Mouse (Mus musculus): ENCODE data around the gene Rprd1b. TPM values are rescaled to one million over a fixed set of nuclear protein-coding genes. Genes with fewer than 3 reads are reported as not detected.

The Rprd1b gene
- polyA plus RNA-seq, 1 experiment from 2014 or later, result 40.7 TPM

GRCm38 (mm10) chr2:158156487-158156886 lies 128.2 kb downstream of the Rprd1b start:
- ATAC-seq, result no peak
- Histone ChIP-seq H3K36me3 (no peaks in the 10 kb centered on the region), H3K4me3 (replicated peaks) (no peak overlapping the region), H3K4me2 (replicated peaks) (no peak overlapping the region), H3K9ac (no peak overlapping the region), H3K27ac (no peak overlapping the region), H3K9me3 (no peaks in the 10 kb centered on the region), H3K27me3 (replicated peaks) (no peaks in the 10 kb centered on the region), H3K4me1 (replicated peaks) (peaks cover 33% of the 10 kb centered on the region)
- 78% methylated on average over 9 of the region's 9 CpGs for WGBS

GRCm38 (mm10) chr2:158157654-158158053 lies 129.4 kb downstream of the Rprd1b start:
- no peaks in the 10 kb centered on the region for H3K36me3 ChIP-seq
- no peaks in the 10 kb centered on the region for H3K9me3 ChIP-seq
- ATAC-seq, result no peak
- 70% methylated on average over 8 of the region's 8 CpGs for WGBS
- H3K9ac ChIP-seq, result no peak overlapping the region
- no peak overlapping the region for H3K27ac ChIP-seq
- no peaks in the 10 kb centered on the region for H3K27me3 ChIP-seq (replicated peaks)
- no peak overlapping the region for H3K4me2 ChIP-seq (replicated peaks)
- H3K4me3 ChIP-seq (replicated peaks), result no peak overlapping the region
- peaks cover 40% of the 10 kb centered on the region for H3K4me1 ChIP-seq (replicated peaks)

GRCm38 (mm10) chr2:158159376-158160235 lies 131.3 kb downstream of the Rprd1b start:
- Histone ChIP-seq H3K9me3 (no peaks in the 10 kb centered on the region), H3K4me2 (replicated peaks) (peak overlapping the region; percentile 50), H3K4me1 (replicated peaks) (peaks cover 27% of the 10 kb centered on the region), H3K27ac (peak overlapping the region; percentile 74; the same call in 1 of the 2 replicates), H3K27me3 (replicated peaks) (no peaks in the 10 kb centered on the region), H3K36me3 (no peaks in the 10 kb centered on the region), H3K4me3 (replicated peaks) (no peak overlapping the region), H3K9ac (no peak overlapping the region)
- 35% methylated on average over 7 of the region's 7 CpGs for WGBS
- ATAC-seq, result peak; percentile 69

GRCm38 (mm10) chr2:158161761-158162160 lies 133.5 kb downstream of the Rprd1b start:
- peak overlapping the region; percentile 54; the same call in 1 of the 2 replicates for H3K27ac ChIP-seq
- no peaks in the 10 kb centered on the region for H3K9me3 ChIP-seq
- H3K4me3 ChIP-seq (replicated peaks), result no peak overlapping the region
- H3K36me3 ChIP-seq, result no peaks in the 10 kb centered on the region
- 52% methylated on average over 6 of the region's 6 CpGs for WGBS
- no peak overlapping the region for H3K9ac ChIP-seq
- H3K4me1 ChIP-seq (replicated peaks), result peaks cover 23% of the 10 kb centered on the region
- ATAC-seq, result no peak
- no peaks in the 10 kb centered on the region for H3K27me3 ChIP-seq (replicated peaks)
- H3K4me2 ChIP-seq (replicated peaks), result no peak overlapping the region

GRCm38 (mm10) chr2:158163034-158163433 lies 134.7 kb downstream of the Rprd1b start:
- ATAC-seq, result no peak
- Histone ChIP-seq H3K36me3 (no peaks in the 10 kb centered on the region), H3K4me1 (replicated peaks) (peaks cover 29% of the 10 kb centered on the region), H3K9me3 (no peaks in the 10 kb centered on the region), H3K4me2 (replicated peaks) (no peak overlapping the region), H3K27ac (no peak overlapping the region), H3K4me3 (replicated peaks) (no peak overlapping the region), H3K9ac (no peak overlapping the region), H3K27me3 (replicated peaks) (no peaks in the 10 kb centered on the region)
- 61% methylated on average over 6 of the region's 6 CpGs for WGBS

- no peaks in the 10 kb centered on the region for H3K27me3 ChIP-seq (replicated peaks)
- H3K4me1 ChIP-seq (replicated peaks), result peaks cover 22% of the 10 kb centered on the region
- H3K27ac ChIP-seq, result no peak overlapping the region
- H3K4me3 ChIP-seq (replicated peaks), result no peak overlapping the region
- H3K36me3 ChIP-seq, result no peaks in the 10 kb centered on the region
- H3K9ac ChIP-seq, result no peak overlapping the region
- no peak overlapping the region for H3K4me2 ChIP-seq (replicated peaks)
- 84% methylated on average over 4 of the region's 4 CpGs for WGBS
- no peak for ATAC-seq
- H3K9me3 ChIP-seq, result no peaks in the 10 kb centered on the region
Observed at GRCm38 (mm10) chr2:158165776-158166175, 137.5 kb downstream of the Rprd1b start.

- no peak; the same call in 1 of the 2 replicates for ATAC-seq
- peaks cover 15% of the 10 kb centered on the region for H3K4me1 ChIP-seq (replicated peaks)
- H3K27me3 ChIP-seq (replicated peaks), result no peaks in the 10 kb centered on the region
- H3K27ac ChIP-seq, result no peak overlapping the region
- H3K4me3 ChIP-seq (replicated peaks), result no peak overlapping the region
- no peaks in the 10 kb centered on the region for H3K36me3 ChIP-seq
- H3K4me2 ChIP-seq (replicated peaks), result no peak overlapping the region
- no peak overlapping the region for H3K9ac ChIP-seq
- H3K9me3 ChIP-seq, result no peaks in the 10 kb centered on the region
- 77% methylated on average over 7 of the region's 7 CpGs for WGBS
Observed at GRCm38 (mm10) chr2:158166628-158167027, 138.3 kb downstream of the Rprd1b start.

- Histone ChIP-seq H3K4me2 (replicated peaks) (no peak overlapping the region), H3K4me1 (replicated peaks) (peaks cover 10% of the 10 kb centered on the region), H3K27me3 (replicated peaks) (no peaks in the 10 kb centered on the region), H3K9me3 (no peaks in the 10 kb centered on the region), H3K27ac (no peak overlapping the region), H3K9ac (no peak overlapping the region), H3K36me3 (no peaks in the 10 kb centered on the region), H3K4me3 (replicated peaks) (no peak overlapping the region)
- 61% methylated on average over 9 of the region's 9 CpGs for WGBS
- ATAC-seq, result no peak
Observed at GRCm38 (mm10) chr2:158167496-158168205, 139.4 kb downstream of the Rprd1b start.

GRCm38 (mm10) chr2:158168741-158169211 lies 140.5 kb downstream of the Rprd1b start:
- peak; percentile 32 for ATAC-seq
- Histone ChIP-seq H3K4me3 (replicated peaks) (no peak overlapping the region), H3K27ac (no peak overlapping the region), H3K4me1 (replicated peaks) (peaks cover 10% of the 10 kb centered on the region), H3K36me3 (no peaks in the 10 kb centered on the region), H3K9ac (no peak overlapping the region), H3K4me2 (replicated peaks) (no peak overlapping the region), H3K27me3 (replicated peaks) (no peaks in the 10 kb centered on the region), H3K9me3 (no peaks in the 10 kb centered on the region)
- WGBS, result 55% methylated on average over 8 of the region's 8 CpGs

GRCm38 (mm10) chr2:158169351-158169750 lies 141.1 kb downstream of the Rprd1b start:
- Histone ChIP-seq H3K9me3 (no peaks in the 10 kb centered on the region), H3K27ac (no peak overlapping the region), H3K4me2 (replicated peaks) (no peak overlapping the region), H3K36me3 (no peaks in the 10 kb centered on the region), H3K4me1 (replicated peaks) (peaks cover 10% of the 10 kb centered on the region), H3K27me3 (replicated peaks) (no peaks in the 10 kb centered on the region), H3K4me3 (replicated peaks) (no peak overlapping the region), H3K9ac (no peak overlapping the region)
- 77% methylated on average over 6 of the region's 6 CpGs for WGBS
- no peak for ATAC-seq

GRCm38 (mm10) chr2:158169771-158170170 lies 141.5 kb downstream of the Rprd1b start:
- no peak overlapping the region for H3K4me3 ChIP-seq (replicated peaks)
- H3K36me3 ChIP-seq, result no peaks in the 10 kb centered on the region
- no peak overlapping the region for H3K9ac ChIP-seq
- no peaks in the 10 kb centered on the region for H3K9me3 ChIP-seq
- 85% methylated on average over 7 of the region's 7 CpGs for WGBS
- H3K4me2 ChIP-seq (replicated peaks), result no peak overlapping the region
- no peak overlapping the region for H3K27ac ChIP-seq
- no peak for ATAC-seq
- H3K27me3 ChIP-seq (replicated peaks), result no peaks in the 10 kb centered on the region
- H3K4me1 ChIP-seq (replicated peaks), result peaks cover 10% of the 10 kb centered on the region

GRCm38 (mm10) chr2:158170394-158170793 lies 142.1 kb downstream of the Rprd1b start:
- no peaks in the 10 kb centered on the region for H3K27me3 ChIP-seq (replicated peaks)
- H3K4me3 ChIP-seq (replicated peaks), result no peak overlapping the region
- H3K9me3 ChIP-seq, result no peaks in the 10 kb centered on the region
- no peaks in the 10 kb centered on the region for H3K36me3 ChIP-seq
- no peak for ATAC-seq
- H3K4me1 ChIP-seq (replicated peaks), result peaks cover 10% of the 10 kb centered on the region
- no peak overlapping the region for H3K9ac ChIP-seq
- H3K27ac ChIP-seq, result no peak overlapping the region
- H3K4me2 ChIP-seq (replicated peaks), result no peak overlapping the region
- 74% methylated on average over 2 of the region's 2 CpGs for WGBS

Data from intestine, embryonic 15.5 days (tissue).